Mouse (Mus musculus): ENCODE results near the gene Krt17. TPM values are rescaled to one million over a fixed set of nuclear protein-coding genes. Genes with fewer than 3 reads are reported as not detected.
"Not testable (repeated sequence)": the region's sequence is repeated elsewhere in the genome, so short reads cannot be mapped to it uniquely, and the experiment has no call there.

Krt17 gene
- total RNA-seq, 2 experiments from 2014 or later = not detected

DNA sequence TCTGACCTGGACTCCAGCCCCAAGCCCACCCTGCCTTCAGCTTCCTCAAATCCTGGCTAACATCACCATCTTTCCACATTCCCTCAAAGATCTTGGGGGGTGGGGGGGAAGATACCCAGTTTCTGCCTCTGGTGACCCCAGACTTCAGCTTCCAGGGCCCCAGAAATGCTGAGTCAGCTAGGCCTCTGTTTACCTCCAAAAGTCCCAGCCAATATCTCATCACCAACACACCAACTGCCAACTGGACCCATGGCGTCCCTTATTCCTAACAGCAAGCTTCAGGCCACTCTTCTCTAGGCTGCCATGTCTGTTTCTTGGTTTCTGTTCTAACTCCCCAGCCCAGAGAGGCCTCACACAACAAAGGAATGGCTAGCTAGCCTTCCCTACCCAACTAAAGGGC lies 11.0 kb upstream of the Krt17 start:
- intact Hi-C loops (cut with DNase I; ENCODE audit: low total_unique reads) = loop anchor here (10.0 kb wide), 1 partner anchor 97 kb away; no protein-coding TSS in a partner anchor
- no peak for DNase-seq

DNA sequence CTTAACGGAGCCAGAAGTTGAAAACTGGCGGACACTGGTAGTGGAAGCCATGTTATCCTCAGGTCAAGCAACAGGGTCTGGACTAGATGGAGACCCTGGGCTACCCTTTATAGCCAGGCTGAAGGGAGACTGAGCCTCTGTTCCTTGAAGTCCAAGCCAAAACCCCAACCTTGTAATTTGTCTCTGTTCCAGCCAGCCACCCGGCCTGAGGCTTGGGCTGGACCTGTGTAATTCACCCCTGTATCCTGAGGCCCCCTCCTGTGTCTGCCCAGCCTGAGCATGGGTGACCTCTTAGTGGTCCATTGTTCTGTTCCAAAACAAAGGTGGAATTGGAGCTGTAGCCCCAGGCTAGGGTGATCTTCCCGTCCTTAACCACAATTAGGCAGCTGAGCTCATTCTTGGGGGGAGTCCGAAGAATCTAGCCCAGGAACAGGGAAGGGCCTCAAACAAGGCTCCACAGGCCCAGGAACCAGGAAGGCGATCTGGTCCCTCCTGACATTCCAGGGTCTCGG lies 9.0 kb upstream of the Krt17 start, which contains the start of gene Krt42:
Gene Krt42, minus strand, starts transcription at position 51 of the 512 bp plus-strand sequence.
- no peak for DNase-seq
- intact Hi-C loops (cut with DNase I; ENCODE audit: low total_unique reads) = loop anchor here (10.0 kb wide), 1 partner anchor 95 kb away; no protein-coding TSS in a partner anchor

DNA sequence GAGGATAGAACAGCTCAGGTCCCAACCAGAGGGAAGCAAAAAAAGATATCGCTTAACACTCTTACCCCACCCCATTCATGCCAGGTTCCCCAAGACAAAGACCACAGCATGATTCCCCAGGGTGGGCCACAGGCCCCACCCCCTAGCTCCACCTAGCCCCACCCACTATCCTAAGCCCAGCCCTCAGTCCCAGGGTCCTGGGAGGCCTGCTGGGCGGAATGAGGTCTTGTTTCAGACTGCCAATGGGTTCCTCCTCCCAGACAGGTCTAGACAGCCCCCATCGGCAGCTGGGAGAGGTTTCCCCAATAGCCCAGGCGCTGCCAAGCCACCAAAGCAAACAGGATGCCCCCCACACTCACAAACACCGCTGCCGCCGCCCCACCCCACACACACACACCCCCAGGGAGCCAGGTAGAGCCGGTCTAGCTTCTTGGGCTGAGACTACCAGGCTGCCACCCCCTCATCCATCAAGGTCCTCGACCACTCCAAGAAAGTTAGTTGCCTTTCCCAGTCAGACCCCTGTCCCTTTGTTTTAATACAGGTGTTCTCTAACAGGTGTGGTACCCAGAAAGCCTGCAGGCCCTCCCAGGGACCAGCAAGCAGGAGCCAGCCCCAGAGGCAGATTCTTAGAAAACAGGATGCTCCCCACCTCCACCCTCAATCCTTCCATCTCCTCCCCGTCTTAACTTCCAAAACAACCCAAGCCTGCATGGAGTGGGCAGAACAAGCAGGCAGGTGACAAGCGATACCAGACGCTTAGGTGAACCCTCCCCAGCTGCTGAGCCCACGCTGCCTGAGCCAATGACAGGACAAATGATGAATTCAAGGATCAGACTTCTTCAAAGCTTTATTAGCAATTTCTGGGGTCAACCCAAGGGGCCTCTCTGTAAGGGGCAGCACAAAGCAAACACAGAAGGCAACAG lies 1.5 kb upstream of the Krt17 start:
- DNase-seq = no peak

DNA sequence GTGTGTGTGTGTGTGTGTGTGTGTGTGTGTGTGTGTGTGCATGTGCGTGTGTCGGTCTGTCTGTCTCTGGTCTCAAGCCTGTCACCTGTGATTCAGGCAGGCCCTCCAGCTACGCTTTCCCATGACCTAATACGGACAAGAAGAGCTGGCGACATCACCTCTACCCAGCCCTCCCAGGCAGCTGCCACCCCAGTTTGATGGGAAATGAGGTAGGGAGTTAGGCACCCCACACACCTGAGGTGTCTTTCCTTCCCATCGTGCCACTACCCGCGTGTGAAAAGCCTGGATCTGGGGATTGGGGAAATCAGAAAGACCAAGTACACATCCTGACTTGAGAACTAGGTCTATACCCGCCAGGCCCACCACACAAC lies 391 bp upstream of the Krt17 start:
- intact Hi-C loops (cut with DNase I; ENCODE audit: low total_unique reads) = no loop called here
- DNase-seq = no peak

More for the DNA sequence above, 1.5 kb upstream of the Krt17 start:
- intact Hi-C loops (cut with DNase I; ENCODE audit: low total_unique reads) = no loop called here

DNA sequence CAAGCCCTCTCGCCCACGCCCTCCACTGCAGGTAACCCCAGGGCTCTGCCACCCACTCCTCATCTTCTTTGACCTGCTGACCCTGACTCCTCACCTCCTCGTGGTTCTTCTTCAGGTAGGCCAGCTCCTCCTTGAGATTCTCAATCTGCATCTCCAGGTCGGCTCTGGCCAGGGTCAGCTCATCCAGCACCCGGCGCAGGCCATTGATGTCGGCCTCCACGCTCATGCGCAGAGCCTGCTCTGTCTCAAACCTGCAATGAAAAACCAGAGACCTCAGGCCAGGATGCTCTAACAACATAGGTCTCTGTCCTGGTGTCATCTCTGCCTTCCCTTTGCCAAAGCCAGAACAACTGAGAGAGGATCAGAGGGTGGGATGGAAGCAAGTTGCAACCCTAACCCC lies 1.8 kb downstream of the Krt17 start:
- intact Hi-C loops (cut with DNase I; ENCODE audit: low total_unique reads) = no loop called here
- no peak for DNase-seq

DNA sequence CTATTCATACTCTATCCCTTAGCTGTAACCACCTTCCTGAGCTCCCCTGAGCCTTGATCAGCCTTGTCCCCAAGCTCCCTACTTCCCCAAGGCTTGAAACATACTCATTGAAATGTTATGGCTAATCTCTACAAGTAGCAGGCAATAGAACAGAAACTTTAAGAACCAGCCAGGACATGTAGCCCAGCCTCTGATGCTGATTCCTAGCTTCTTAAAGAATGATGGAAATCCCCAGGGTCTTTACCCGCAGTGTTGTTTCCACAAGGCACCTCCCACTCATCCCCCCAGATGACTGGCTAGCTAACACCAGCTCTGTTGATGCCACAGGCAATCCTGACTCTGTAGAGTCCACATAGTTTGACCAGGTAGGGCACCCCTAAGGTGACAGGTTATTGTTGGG lies 2.9 kb downstream of the Krt17 start:
- no peak for DNase-seq
- intact Hi-C loops (cut with DNase I; ENCODE audit: low total_unique reads) = no loop called here

DNA sequence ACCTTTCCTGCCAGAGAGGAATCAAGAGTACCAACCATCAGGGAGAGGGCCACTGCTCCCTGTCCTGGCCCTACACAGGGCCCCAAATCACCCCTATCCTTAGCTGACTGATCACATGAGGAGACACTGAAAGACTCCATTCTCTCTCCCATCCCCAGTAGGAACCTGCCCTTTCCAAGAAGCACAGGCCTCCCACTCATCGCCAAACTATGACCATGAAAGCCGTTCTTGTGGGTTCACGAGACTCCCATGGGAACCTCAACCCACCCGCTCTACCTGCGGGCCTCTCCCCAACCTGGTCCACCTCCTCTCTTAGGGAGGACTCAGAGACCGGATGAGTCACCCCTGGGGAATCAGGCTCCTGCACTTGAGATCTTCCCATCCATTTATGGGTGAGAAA lies 5.3 kb downstream of the Krt17 start:
- intact Hi-C loops (cut with DNase I; ENCODE audit: low total_unique reads) = no loop called here
- DNase-seq = no peak

DNA sequence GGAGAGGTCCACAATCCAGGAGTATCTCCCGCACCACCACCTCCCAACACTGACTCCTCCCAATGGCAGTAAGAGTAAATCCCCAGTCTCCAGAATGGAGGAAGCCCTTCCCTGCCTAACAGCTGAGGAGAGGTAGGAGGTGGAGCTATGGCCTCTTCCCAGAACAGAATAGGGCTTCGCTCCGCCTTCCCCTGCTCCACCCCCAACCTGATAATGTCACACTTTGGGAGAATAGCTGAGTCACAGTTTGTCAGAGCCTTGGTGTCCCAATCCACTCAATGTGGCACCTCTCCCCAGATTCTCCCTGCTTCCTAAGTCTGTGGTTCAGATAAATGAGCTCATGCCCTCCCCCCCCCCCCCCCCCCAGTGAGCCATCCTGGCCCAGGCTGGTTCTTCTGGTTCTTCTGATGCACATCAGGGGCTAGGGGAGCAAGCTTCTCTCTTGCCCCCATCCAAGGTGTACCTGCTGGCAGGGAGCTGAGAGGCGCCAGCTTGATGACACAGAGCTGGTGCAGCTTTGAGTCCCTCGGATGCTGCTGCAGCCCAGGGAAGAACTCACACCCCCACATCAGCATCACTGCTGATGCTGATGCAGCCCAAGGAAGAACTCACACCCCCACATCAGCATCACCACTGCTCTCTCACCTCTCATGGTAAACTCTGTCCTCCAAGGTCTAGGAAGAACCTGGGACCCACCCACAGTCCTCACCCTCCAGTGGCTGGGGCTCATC lies 6.3 kb downstream of the Krt17 start:
- DNase-seq = no peak
- intact Hi-C loops (cut with DNase I; ENCODE audit: low total_unique reads) = no loop called here

DNA sequence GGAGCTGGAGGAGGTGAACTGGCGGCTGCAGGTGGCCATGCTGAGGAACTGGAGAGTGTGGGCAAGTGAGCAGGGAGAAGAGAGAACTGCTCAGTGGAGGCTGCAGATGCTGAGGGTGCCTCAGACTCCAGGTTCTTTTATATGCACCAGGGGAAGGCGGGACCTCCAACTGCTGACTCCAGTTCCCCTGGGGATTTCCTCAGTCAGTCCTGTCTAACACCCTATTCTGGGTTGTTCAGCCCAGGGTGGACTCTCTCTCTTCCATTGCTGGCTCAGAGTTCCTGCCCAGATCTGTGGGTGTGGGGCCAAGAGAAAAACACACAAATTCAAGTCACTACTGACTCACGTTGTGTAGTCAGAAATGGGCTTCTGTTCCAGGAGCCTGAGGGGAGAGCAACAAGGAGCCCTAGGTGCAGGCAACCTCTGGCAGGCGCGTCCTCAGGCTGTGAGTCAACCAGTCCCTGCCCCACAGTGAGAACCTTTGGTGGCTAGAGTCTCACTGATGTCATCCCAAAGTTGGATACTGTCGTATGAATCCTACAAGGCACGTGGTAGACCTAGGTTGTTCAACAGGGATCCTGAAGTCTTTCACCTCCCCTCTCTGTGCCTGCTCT lies 11.9 kb downstream of the Krt17 start, which contains the start of gene Krt16:
Gene Krt16, minus strand, starts transcription at position 51 of the 614 bp plus-strand sequence.
- DNase-seq = no peak
- intact Hi-C loops (cut with DNase I; ENCODE audit: low total_unique reads) = no loop called here

DNA sequence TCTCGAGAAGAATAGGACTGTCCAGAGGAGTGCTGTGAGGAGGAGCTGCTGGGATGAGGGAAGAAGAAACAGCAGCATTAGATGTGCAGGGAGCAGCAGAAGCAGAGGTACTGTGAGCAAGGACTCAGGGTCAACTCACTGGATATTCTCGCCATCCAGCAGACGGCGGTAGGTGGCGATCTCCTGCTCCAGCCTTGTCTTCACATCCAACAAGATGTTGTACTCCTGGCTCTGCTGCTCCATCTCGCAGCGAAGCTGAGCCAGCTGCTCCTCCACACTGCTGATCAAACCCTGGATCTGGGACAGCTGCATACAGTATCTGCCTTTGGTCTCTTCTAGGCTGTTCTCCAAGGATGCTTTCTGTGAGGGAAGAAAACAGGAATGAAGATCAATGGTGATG lies 14.4 kb downstream of the Krt17 start:
- intact Hi-C loops (cut with DNase I; ENCODE audit: low total_unique reads) = not testable (repeated sequence)

DNA sequence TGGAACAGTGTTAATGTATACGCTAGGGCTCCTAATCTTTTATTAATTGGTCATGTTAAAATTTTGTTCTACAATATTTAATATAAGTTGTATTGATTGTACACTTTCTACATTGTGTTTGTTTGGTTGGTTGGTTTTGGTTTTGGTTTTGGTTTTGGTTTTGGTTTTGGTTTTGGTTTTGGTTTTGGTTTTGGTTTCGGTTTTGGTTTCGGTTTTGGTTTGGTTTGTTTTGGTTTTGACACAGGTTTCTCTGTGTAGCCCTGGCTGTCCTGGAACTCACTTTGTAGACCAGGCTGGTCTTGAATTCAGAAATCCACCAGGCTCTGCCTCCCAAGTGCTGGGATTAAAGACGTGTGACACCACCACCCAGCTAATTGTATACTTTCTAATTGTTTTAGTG lies 20.6 kb downstream of the Krt17 start:
- intact Hi-C loops (cut with DNase I; ENCODE audit: low total_unique reads); DNase-seq: not testable (repeated sequence)

More for the DNA sequence above, 14.4 kb downstream of the Krt17 start:
- DNase-seq = not testable (repeated sequence)

DNA sequence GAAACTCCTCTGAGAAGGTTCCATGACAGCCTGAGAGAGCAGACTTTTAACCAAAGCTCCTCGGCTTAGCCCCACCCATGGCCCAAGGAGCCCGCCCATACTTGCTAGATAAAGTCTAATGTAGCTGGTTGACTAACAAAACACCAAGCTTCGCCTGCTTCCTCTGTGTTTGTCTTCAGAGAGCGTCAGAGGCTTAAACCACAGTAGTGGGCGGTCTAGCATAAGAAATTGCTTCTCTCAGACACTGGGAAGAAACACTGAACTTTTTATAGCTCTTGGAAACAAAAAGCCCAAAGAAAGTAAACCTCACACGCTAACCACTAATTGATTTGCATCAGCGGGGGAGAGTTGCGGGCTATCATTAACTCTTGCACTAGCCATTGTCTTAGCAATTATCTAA lies 39.1 kb downstream of the Krt17 start:
- DNase-seq = no peak
- intact Hi-C loops (cut with DNase I; ENCODE audit: low total_unique reads) = no loop called here

DNA sequence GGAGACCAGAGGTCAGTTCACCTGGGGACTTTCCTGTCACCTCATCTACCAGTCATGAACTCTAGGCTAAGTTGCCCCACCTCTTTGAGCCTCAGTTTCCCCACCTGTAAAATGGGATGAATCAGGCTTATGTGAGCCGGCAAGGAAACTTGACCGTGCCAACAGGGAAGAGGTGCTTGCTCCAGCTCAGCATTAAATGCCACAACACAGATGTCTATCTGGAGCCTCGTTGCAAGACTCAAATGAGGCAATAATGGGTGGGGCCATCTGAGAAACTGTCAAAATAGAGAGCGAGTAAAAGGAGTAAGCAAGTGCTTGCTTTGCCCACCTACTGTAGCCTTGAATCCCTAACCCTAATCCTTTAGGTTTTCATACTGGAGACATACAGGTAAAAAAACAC lies 41.5 kb downstream of the Krt17 start:
- intact Hi-C loops (cut with DNase I; ENCODE audit: low total_unique reads) = no loop called here
- no peak for DNase-seq

DNA sequence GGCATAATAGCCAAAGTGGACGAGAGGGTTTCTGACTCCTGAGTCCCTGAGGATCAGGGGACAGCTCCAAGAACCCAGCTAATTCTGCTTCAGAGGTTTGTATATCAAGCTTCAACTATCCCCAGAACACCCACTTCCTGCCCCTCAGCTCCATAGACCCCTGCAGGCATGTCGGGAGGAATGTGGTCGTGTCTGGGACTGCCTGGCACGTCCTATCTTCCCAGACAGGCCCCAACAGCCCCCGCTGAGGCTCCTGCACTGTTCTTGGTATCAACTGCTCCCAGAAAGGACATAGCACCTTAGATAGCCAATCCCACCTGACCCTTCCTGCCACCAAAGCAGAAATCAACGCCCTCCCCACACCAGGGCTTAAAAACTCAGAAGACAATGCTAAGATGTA lies 52.3 kb downstream of the Krt17 start:
- DNase-seq = no peak
- intact Hi-C loops (cut with DNase I; ENCODE audit: low total_unique reads) = no loop called here

DNA sequence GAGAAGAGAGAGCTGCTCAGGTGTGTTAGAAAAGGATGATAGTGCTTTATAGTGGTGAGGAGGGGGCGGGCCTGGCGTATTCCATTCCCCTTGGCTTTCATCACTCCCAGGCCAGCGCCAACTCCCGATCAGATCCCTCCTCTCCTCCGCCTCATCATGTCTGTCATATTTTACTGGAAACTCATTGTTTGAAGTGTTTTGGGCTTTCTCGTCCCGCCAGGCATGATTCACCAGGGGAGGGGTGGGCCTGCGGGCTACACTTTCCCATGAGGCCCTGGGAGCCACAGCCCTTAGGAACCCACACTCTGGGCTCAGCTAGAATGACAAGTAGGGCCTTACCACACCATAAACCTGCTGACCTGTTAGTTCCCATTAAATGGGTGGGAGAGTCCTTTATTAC lies 53.3 kb downstream of the Krt17 start, which contains the start of gene Krt14:
Gene Krt14, minus strand, starts transcription at position 51 of the 400 bp plus-strand sequence.
- DNase-seq = no peak
- intact Hi-C loops (cut with DNase I; ENCODE audit: low total_unique reads) = no loop called here

Other genes starting within 250 kb of the Krt17 start
- under 1 TPM in 1 of 2 experiments, not detected in 1; 0.16 TPM for gene Krt33a, start 244.8 kb downstream of the Krt17 start, total RNA-seq (2021)
- under 1 TPM in 1 of 2 experiments, not detected in 1; 0.31 TPM for gene Krt33b, start 231.2 kb downstream of the Krt17 start, total RNA-seq (2021)
- gene Krt34, start 219.5 kb downstream of the Krt17 start, total RNA-seq (2021) = not detected
- not detected for gene Krt31, start 210.5 kb downstream of the Krt17 start, total RNA-seq (2021)
- gene Krt32, start 172.8 kb downstream of the Krt17 start, total RNA-seq (2021) = not detected
- gene Krt35, start 164.8 kb downstream of the Krt17 start, total RNA-seq (2021) = not detected
- gene Krt36, start 155.4 kb downstream of the Krt17 start, total RNA-seq (2021) = not detected
- gene Krt13, start 139.5 kb downstream of the Krt17 start, total RNA-seq (2021) = not detected
- not detected for gene Krt15, start 125.1 kb downstream of the Krt17 start, total RNA-seq (2021)
- gene Krt19, start 112.4 kb downstream of the Krt17 start, total RNA-seq (2021) = under 1 TPM; 0.38 to 0.51 TPM
- gene Krt9, start 67.8 kb downstream of the Krt17 start, total RNA-seq (2021) = not detected
- not detected for gene Krt14, start 53.5 kb downstream of the Krt17 start, total RNA-seq (2021)
- not detected for gene Krt16, start 12.1 kb downstream of the Krt17 start, total RNA-seq (2021)
- not detected for gene Krt42, start 8.8 kb upstream of the Krt17 start, total RNA-seq (2021)
- 100 to 1,000 TPM; 781 to 791 TPM for gene Eif1, start 58.9 kb upstream of the Krt17 start, total RNA-seq (2021)
- not detected for gene Gast, start 73.4 kb upstream of the Krt17 start, total RNA-seq (2021)
- under 1 TPM; 0.66 to 0.82 TPM for gene Hap1, start 95.1 kb upstream of the Krt17 start, total RNA-seq (2021)
- 10 to 100 TPM; 88.5 to 89.4 TPM for gene Jup, start 136.7 kb upstream of the Krt17 start, total RNA-seq (2021)
- gene P3h4, start 153.8 kb upstream of the Krt17 start, total RNA-seq (2021) = 10 to 100 TPM; 10.9 to 12.0 TPM
- gene Fkbp10, start 154.7 kb upstream of the Krt17 start, total RNA-seq (2021) = 10 to 100 TPM; 26.1 to 31.3 TPM
- 10 to 100 TPM; 13.2 to 13.3 TPM for gene Nt5c3b, start 180.8 kb upstream of the Krt17 start, total RNA-seq (2021)
- gene Klhl10, start 180.9 kb upstream of the Krt17 start, total RNA-seq (2021) = under 1 TPM; 0.33 to 0.43 TPM
- gene Klhl11, start 211.7 kb upstream of the Krt17 start, total RNA-seq (2021) = 1 to 10 TPM; 6.5 to 6.9 TPM